Mouse (Mus musculus) heart, postnatal 10 days (tissue): ENCODE data around the gene Anapc5. TPM values are rescaled to one million over a fixed set of nuclear protein-coding genes. Genes with fewer than 3 reads are reported as not detected.

ENCODE experiments used
- DNase-seq, 2 experiments: peaks; one replicate each; pipeline ENCODE4 v3.0.0; 2021
- intact Hi-C: fragments of 180-260 bp; cut with DNase I; formaldehyde crosslinking; loops from one replicate; pipeline ENCODE4 v1.15.1; 2025
- total RNA-seq, 2 experiments: library from RNA; stranded (reverse); gene quantifications; 2 replicates each; pipeline ENCODE4 v1.2.3; 2021

Anapc5 gene
- total RNA-seq, result 100 to 1,000 TPM; 215 to 217 TPM

- intact Hi-C loops, result loop anchor here (2.0 kb wide), 1 partner anchor 30 kb away; the partner anchor contains the start of gene Rnf34
- DNase-seq, result peak; percentile 95 to 96
Measured at GRCm38 (mm10) chr5:122820777-122821523, at the start of gene Anapc5. Anapc5 (minus strand) TSS chr5:122821339.

- DNase-seq, result no peak
- intact Hi-C loops, result no loop called here
Measured at GRCm38 (mm10) chr5:122863053-122863452, 41.9 kb upstream of the Anapc5 start.

- intact Hi-C loops, result no loop called here
- no peak for DNase-seq
Measured at GRCm38 (mm10) chr5:122855858-122856257, 34.7 kb upstream of the Anapc5 start.

- no peak for DNase-seq
- intact Hi-C loops, result no loop called here
Measured at GRCm38 (mm10) chr5:122852611-122853010, 31.5 kb upstream of the Anapc5 start.

- intact Hi-C loops, result loop anchor here (2.0 kb wide), 1 partner anchor 30 kb away; the partner anchor contains the start of gene Anapc5
- no peak for DNase-seq
Measured at GRCm38 (mm10) chr5:122850319-122851002, 29.3 kb upstream of the Anapc5 start.

GRCm38 (mm10) chr5:122849521-122850318 lies 28.6 kb upstream of the Anapc5 start, which contains the start of gene Rnf34:
Rnf34 (plus strand) TSS chr5:122850048.
- peak; percentile 97 to 98 for DNase-seq
- intact Hi-C loops, result loop anchor here (2.0 kb wide), 1 partner anchor 29 kb away; the partner anchor contains the start of gene Anapc5

GRCm38 (mm10) chr5:122843799-122844198 lies 22.7 kb upstream of the Anapc5 start:
- intact Hi-C loops, result no loop called here
- no peak for DNase-seq

- intact Hi-C loops, result no loop called here
- no peak for DNase-seq
Measured at GRCm38 (mm10) chr5:122841126-122841525, 20.0 kb upstream of the Anapc5 start.

- no peak for DNase-seq
- intact Hi-C loops, result no loop called here
Measured at GRCm38 (mm10) chr5:122832996-122833395, 11.9 kb upstream of the Anapc5 start.

- intact Hi-C loops, result no loop called here
- DNase-seq, result no peak
Measured at GRCm38 (mm10) chr5:122832536-122832935, 11.4 kb upstream of the Anapc5 start.

GRCm38 (mm10) chr5:122825099-122825498 lies 4.0 kb upstream of the Anapc5 start:
- intact Hi-C loops, result no loop called here
- DNase-seq, result no peak

GRCm38 (mm10) chr5:122824450-122824849 lies 3.3 kb upstream of the Anapc5 start:
- intact Hi-C loops, result no loop called here

GRCm38 (mm10) chr5:122823976-122824375 lies 2.8 kb upstream of the Anapc5 start:
- DNase-seq, result no peak
- intact Hi-C loops, result no loop called here

More at GRCm38 (mm10) chr5:122824450-122824849, 3.3 kb upstream of the Anapc5 start:
- no peak for DNase-seq

GRCm38 (mm10) chr5:122822441-122822840 lies 1.3 kb upstream of the Anapc5 start:
- DNase-seq, result no peak
- intact Hi-C loops, result no loop called here

GRCm38 (mm10) chr5:122821524-122821885 lies 366 bp upstream of the Anapc5 start:
- intact Hi-C loops, result loop anchor here (2.0 kb wide), 1 partner anchor 29 kb away; the partner anchor contains the start of gene Rnf34
- no peak for DNase-seq

GRCm38 (mm10) chr5:122812699-122813098 lies 8.4 kb downstream of the Anapc5 start:
- intact Hi-C loops, result no loop called here

GRCm38 (mm10) chr5:122811364-122812079 lies 9.6 kb downstream of the Anapc5 start:
- intact Hi-C loops, result loop anchor here (2.0 kb wide), 1 partner anchor 69 kb away; no protein-coding TSS in a partner anchor
- DNase-seq, result peak; percentile 57 to 80

More at GRCm38 (mm10) chr5:122812699-122813098, 8.4 kb downstream of the Anapc5 start:
- no peak for DNase-seq

GRCm38 (mm10) chr5:122805503-122805902 lies 15.6 kb downstream of the Anapc5 start:
- DNase-seq, result no peak
- intact Hi-C loops, result no loop called here

GRCm38 (mm10) chr5:122802706-122803105 lies 18.4 kb downstream of the Anapc5 start:
- DNase-seq, result no peak
- intact Hi-C loops, result no loop called here

- intact Hi-C loops, result no loop called here
- no peak for DNase-seq
Measured at GRCm38 (mm10) chr5:122801684-122802083, 19.5 kb downstream of the Anapc5 start.
